Mouse (Mus musculus): ENCODE measurements around the gene Nob1. TPM values are rescaled to one million over a fixed set of nuclear protein-coding genes. Genes with fewer than 3 reads are reported as not detected.

Gene Nob1
- 71.3 and 74.0 TPM in 2 replicates for polyA plus RNA-seq (2015; fragmentation: Nextera tagmentation; extraction: Ambion mirVana)

- Histone ChIP-seq H3K27ac (peak within 1 kb of the TSS; percentile 79), H3K36me3 (peaks cover 27% of the 10 kb centered on the region), H3K4me2 (peak within 1 kb of the TSS; percentile 92), H3K4me1 (replicated peaks) (peaks cover 31% of the 10 kb centered on the region), H3K4me3 (peak within 1 kb of the TSS; percentile 91), H3K9ac (peak within 1 kb of the TSS; percentile 93), H3K9me3 (no peaks in the 10 kb centered on the region), H3K27me3 (0 out of 2 replicates have a peak, but pooled peaks cover 7% of the 10 kb centered on the region)
- ATAC-seq (ENCODE audit: low FRiP score) = peak; percentile 99
- under 1% methylated on average over 50 of the region's 50 CpGs for WGBS
Measured at GRCm38 (mm10) chr8:107424597-107425229, at the start of gene Nob1. TSS of gene Nob1 (minus strand) at chr8:107425051.

DNA sequence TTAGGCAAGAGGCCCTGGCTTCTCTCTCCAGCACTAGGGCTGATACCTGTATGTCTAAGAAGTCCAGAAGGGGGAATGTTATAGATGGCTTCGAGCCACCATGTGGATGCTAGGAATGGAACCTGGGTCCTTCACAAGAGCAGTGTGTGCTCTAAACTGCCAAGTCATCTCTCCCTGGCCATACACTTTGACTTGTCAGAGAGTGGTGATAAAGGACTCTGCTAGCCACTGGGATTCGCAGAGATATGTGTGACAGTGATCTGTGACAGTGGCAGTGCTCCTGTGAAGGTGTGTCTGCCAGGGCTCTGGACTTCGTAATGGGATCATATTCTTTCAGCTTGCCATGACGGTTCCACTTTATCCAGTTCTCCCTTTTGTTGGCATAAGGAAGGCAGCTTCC is 48.5 kb upstream of the Nob1 start:
- Histone ChIP-seq H3K9ac (no peak overlapping the region), H3K4me1 (replicated peaks) (peaks cover 12% of the 10 kb centered on the region; the same call in 1 of the 2 replicates), H3K9me3 (no peaks in the 10 kb centered on the region), H3K27ac (no peak overlapping the region), H3K4me3 (no peak overlapping the region), H3K36me3 (peaks cover 53% of the 10 kb centered on the region), H3K4me2 (no peak overlapping the region), H3K27me3 (no peaks in the 10 kb centered on the region)
- 89% methylated on average over 4 of the region's 4 CpGs for WGBS
- ATAC-seq (ENCODE audit: low FRiP score) = no peak

DNA sequence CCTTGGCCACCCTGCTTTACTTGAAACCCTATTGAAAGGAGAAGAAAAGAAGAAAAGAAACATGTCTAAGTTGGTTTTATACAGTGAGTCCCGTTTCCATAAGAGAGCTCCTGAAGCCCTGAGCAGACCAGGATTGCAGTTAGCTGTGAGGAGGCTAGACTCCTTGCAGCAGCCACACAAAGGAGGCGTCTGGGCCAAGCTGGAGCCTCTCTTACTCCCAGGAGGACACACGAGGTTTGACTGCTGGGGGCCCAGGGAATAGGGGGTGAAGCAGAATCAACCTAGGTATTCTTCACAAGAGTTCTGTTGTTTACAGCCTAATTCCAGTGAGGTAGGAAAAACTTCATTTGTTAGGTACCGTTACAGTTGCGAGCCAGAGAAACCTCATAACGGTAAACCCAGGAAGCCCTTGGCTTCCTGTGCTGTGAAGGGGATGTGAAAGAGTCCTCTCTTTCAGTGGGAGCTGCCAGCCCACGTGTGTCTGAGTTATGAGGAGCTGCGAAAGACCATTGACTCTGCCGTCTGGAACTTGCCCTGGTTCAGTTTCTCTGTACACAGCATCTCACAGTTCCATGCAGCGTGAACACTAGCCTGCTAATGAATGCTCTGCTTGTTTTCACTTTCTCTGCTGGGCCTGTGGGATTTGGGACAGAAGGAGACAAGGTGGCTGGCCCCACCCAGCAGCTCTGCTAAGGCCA is 47.7 kb upstream of the Nob1 start:
- WGBS = 75% methylated on average over 10 of the region's 10 CpGs
- H3K27me3 ChIP-seq = no peaks in the 10 kb centered on the region
- H3K4me1 ChIP-seq (replicated peaks) = peaks cover 12% of the 10 kb centered on the region; the same call in 1 of the 2 replicates
- H3K9ac ChIP-seq = no peak overlapping the region
- H3K9me3 ChIP-seq = no peaks in the 10 kb centered on the region
- H3K36me3 ChIP-seq = peaks cover 57% of the 10 kb centered on the region
- H3K4me3 ChIP-seq = no peak overlapping the region
- no peak overlapping the region for H3K4me2 ChIP-seq
- no peak for ATAC-seq (ENCODE audit: low FRiP score)
- H3K27ac ChIP-seq = no peak overlapping the region; the same call in 1 of the 2 replicates

DNA sequence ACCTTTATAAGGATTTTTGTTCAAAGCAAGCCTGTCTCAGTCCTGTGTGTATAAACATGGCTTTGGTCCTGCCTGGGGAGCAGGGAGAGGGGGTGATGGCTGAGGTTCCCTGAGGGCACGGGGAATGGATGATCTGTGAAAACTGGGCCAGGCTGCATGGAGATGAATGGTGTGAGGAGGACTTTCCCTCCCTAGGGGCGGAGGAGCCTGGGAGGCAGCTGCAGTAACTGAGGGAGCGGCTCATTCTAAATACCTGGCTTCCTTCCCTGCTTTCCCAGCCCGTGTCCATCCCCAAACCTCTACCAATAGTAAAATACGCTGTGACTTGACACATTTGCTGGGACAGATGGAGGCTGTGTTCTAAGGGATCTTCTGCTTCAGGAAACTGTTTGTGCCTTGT is 45.5 kb upstream of the Nob1 start:
- H3K36me3 ChIP-seq = peaks cover 65% of the 10 kb centered on the region
- H3K27ac ChIP-seq = no peak overlapping the region
- no peaks in the 10 kb centered on the region for H3K27me3 ChIP-seq
- no peak overlapping the region for H3K9ac ChIP-seq
- no peaks in the 10 kb centered on the region for H3K9me3 ChIP-seq
- 63% methylated on average over 5 of the region's 5 CpGs for WGBS
- no peak overlapping the region for H3K4me2 ChIP-seq
- H3K4me1 ChIP-seq (replicated peaks) = peaks cover 12% of the 10 kb centered on the region; the same call in 1 of the 2 replicates
- no peak overlapping the region for H3K4me3 ChIP-seq
- no peak for ATAC-seq (ENCODE audit: low FRiP score)

DNA sequence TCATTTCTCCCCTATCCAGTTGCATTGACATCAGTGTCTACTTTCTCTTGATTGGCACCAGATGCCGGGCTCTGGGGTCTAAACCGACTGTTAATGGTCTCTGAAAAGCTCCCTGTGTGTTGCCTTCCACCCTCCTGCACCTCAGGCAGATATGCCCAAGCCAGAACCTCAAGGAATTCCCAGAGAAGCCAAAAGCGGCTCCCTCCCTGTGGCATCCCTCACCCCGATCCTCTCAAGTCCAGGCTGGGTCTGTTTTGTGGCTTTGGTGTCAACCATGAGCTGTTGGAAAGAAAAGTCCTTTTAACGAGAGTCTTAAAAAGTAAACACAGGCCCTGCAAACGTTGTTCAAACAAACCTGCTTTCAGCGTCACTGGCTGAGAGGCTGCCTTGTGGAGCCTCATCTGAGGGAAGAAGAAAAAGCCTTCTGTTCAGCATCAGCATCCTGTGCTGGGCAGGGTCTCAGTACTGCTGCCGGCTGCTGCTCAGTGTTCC is 44.0 kb upstream of the Nob1 start:
- Histone ChIP-seq H3K36me3 (peaks cover 67% of the 10 kb centered on the region), H3K9me3 (no peaks in the 10 kb centered on the region), H3K4me2 (no peak overlapping the region), H3K4me3 (no peak overlapping the region), H3K27ac (0 out of 2 replicates have a peak overlapping the region, but pooled peaks have one; percentile 8), H3K27me3 (no peaks in the 10 kb centered on the region), H3K4me1 (replicated peaks) (peaks cover 12% of the 10 kb centered on the region; the same call in 1 of the 2 replicates), H3K9ac (no peak overlapping the region)
- 64% methylated on average over 8 of the region's 8 CpGs for WGBS
- no peak for ATAC-seq (ENCODE audit: low FRiP score)

- Histone ChIP-seq H3K9ac (no peak overlapping the region), H3K4me1 (replicated peaks) (peaks cover 6% of the 10 kb centered on the region; the same call in 1 of the 2 replicates), H3K36me3 (peaks cover 76% of the 10 kb centered on the region), H3K27me3 (no peaks in the 10 kb centered on the region), H3K9me3 (no peaks in the 10 kb centered on the region), H3K4me2 (no peak overlapping the region), H3K4me3 (no peak overlapping the region), H3K27ac (no peak overlapping the region)
- 89% methylated on average over 5 of the region's 5 CpGs for WGBS
- no peak for ATAC-seq (ENCODE audit: low FRiP score)
Measured at GRCm38 (mm10) chr8:107466642-107467041, 41.8 kb upstream of the Nob1 start.

DNA sequence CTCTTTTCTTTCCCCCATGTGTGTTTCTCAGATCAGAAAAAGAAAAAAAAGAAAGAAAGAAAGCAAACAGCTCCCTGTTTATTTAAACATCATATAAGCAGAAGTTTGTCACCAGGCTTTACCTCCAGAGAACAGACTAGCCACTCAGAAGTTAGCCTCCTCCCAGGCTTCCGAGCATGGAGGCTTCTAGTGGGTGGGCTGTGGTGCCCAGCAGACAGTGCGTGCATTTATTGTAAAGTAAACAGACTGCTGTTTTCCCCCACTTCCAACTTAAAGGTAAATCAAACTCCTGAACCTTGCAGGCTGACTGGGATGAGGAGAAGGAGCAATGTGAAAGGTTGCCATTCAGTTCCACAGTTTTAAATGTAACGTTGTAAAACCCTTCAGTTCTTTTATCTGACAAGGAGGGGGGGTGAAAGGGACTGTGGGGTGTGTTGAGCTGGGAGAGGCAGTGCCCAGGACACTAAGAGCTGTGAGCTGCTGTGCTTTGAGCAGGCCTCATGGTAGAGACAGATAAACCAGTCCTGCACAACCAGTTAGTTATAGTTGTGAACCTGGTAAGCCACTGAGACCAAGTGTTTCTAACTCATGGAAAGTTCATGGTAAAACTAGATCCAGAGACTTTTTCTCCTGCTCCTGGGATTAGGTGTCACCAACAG is 40.6 kb upstream of the Nob1 start:
- no peak overlapping the region for H3K4me2 ChIP-seq
- no peaks in the 10 kb centered on the region for H3K27me3 ChIP-seq
- H3K36me3 ChIP-seq = peaks cover 83% of the 10 kb centered on the region
- 78% methylated on average over 3 of the region's 3 CpGs for WGBS
- no peak overlapping the region for H3K4me3 ChIP-seq
- H3K9ac ChIP-seq = no peak overlapping the region
- H3K4me1 ChIP-seq (replicated peaks) = peaks cover 4% of the 10 kb centered on the region; the same call in 1 of the 2 replicates
- H3K9me3 ChIP-seq = no peaks in the 10 kb centered on the region
- no peak for ATAC-seq (ENCODE audit: low FRiP score)
- H3K27ac ChIP-seq = no peak overlapping the region

DNA sequence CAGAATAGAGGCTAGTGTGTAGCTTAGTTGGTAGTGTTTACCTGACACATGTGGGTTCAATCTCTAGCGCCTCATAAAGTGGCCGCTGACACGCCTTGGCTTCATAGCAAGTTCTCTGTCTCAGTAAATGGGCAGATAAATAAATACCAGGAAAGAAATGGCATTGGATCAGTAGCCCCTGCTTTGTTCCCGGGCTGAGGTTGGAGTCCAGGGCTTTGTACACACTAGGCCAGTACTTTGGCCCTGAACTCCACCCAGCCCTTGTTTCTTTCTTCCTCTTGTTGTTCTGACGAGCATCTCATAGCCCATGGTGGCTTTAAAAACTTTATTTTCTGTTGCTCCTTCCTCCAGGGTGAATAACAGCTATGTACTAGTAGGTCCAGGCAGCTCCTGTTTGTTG is 37.6 kb upstream of the Nob1 start:
- H3K36me3 ChIP-seq = peaks cover 86% of the 10 kb centered on the region

GRCm38 (mm10) chr8:107458281-107458680 is 33.4 kb upstream of the Nob1 start:
- WGBS = 89% methylated on average over 6 of the region's 6 CpGs
- no peak for ATAC-seq (ENCODE audit: low FRiP score)
- H3K4me2 ChIP-seq = no peak overlapping the region
- no peaks in the 10 kb centered on the region for H3K27me3 ChIP-seq
- no peak overlapping the region for H3K27ac ChIP-seq
- H3K4me3 ChIP-seq = no peak overlapping the region
- no peaks in the 10 kb centered on the region for H3K4me1 ChIP-seq (replicated peaks)
- H3K9me3 ChIP-seq = no peaks in the 10 kb centered on the region
- H3K36me3 ChIP-seq = peaks cover 60% of the 10 kb centered on the region
- H3K9ac ChIP-seq = no peak overlapping the region

More for the DNA sequence above, 37.6 kb upstream of the Nob1 start:
- no peak overlapping the region for H3K27ac ChIP-seq
- 92% methylated on average over 5 of the region's 5 CpGs for WGBS
- H3K27me3 ChIP-seq = no peaks in the 10 kb centered on the region
- no peaks in the 10 kb centered on the region for H3K9me3 ChIP-seq
- H3K4me3 ChIP-seq = no peak overlapping the region
- no peak overlapping the region for H3K9ac ChIP-seq
- ATAC-seq (ENCODE audit: low FRiP score) = no peak
- no peak overlapping the region for H3K4me2 ChIP-seq
- H3K4me1 ChIP-seq (replicated peaks) = no peaks in the 10 kb centered on the region

GRCm38 (mm10) chr8:107457725-107458124 is 32.9 kb upstream of the Nob1 start:
- no peak for ATAC-seq (ENCODE audit: low FRiP score)
- 86% methylated on average over 4 of the region's 4 CpGs for WGBS

DNA sequence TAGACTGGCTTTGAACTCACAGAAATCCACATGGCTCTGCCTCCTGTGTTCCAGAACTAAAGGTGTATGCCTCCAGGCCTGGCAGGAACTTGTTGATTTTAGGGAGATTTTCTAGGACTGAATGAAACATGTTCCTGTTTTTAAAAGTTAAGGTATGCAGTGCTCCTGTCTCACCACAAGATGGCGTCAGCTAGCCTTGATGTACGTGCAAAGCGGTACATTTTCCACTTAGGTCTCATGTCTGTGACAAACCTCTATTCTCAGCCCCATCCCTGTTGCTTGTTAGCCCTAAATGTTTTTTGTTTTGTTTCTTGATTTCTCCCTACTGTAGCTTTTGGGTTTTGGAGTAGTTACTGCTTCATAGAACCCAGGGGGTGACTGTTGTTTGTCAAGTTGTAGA is 30.4 kb upstream of the Nob1 start:
- Histone ChIP-seq H3K27ac (no peak overlapping the region), H3K4me3 (no peak overlapping the region), H3K27me3 (no peaks in the 10 kb centered on the region), H3K36me3 (peaks cover 44% of the 10 kb centered on the region), H3K4me2 (no peak overlapping the region), H3K9me3 (no peaks in the 10 kb centered on the region), H3K4me1 (replicated peaks) (no peaks in the 10 kb centered on the region), H3K9ac (no peak overlapping the region)
- ATAC-seq (ENCODE audit: low FRiP score) = no peak
- WGBS = 18% methylated on average over 3 of the region's 3 CpGs

More at GRCm38 (mm10) chr8:107457725-107458124, 32.9 kb upstream of the Nob1 start:
- Histone ChIP-seq H3K4me1 (replicated peaks) (no peaks in the 10 kb centered on the region), H3K9me3 (no peaks in the 10 kb centered on the region), H3K27me3 (no peaks in the 10 kb centered on the region), H3K9ac (no peak overlapping the region), H3K4me3 (no peak overlapping the region), H3K36me3 (peaks cover 60% of the 10 kb centered on the region), H3K4me2 (no peak overlapping the region), H3K27ac (no peak overlapping the region)

GRCm38 (mm10) chr8:107453386-107453785 is 28.5 kb upstream of the Nob1 start:
- Histone ChIP-seq H3K9me3 (no peaks in the 10 kb centered on the region), H3K4me1 (replicated peaks) (no peaks in the 10 kb centered on the region), H3K36me3 (peaks cover 31% of the 10 kb centered on the region), H3K27me3 (no peaks in the 10 kb centered on the region), H3K4me3 (no peak overlapping the region), H3K9ac (no peak overlapping the region), H3K4me2 (no peak overlapping the region), H3K27ac (no peak overlapping the region)
- ATAC-seq (ENCODE audit: low FRiP score) = no peak
- WGBS = 97% methylated on average over 11 of the region's 11 CpGs

Data from hindbrain, embryonic 13.5 days (tissue).